Mouse (Mus musculus) stomach, postnatal 0 days (tissue): ENCODE measurements around the gene Zfp202. TPM values are rescaled to one million over a fixed set of nuclear protein-coding genes. Genes with fewer than 3 reads are reported as not detected.
"Not testable (repeated sequence)": the region's sequence is repeated elsewhere in the genome, so short reads cannot be mapped to it uniquely, and the experiment has no call there.

Experiments used
- ATAC-seq: fragments of 200-750 bp; cut with Nextera tagmentation; 2 replicates; pipeline ENCODE4 v1.8.0; 2017; ENCODE audit not compliant: low FRiP score, low TSS enrichment
- DNase-seq: peaks from one replicate; pipeline ENCODE4 v3.0.0-alpha.2; 2016; ENCODE audit warnings: low spot score
- H3K27ac ChIP-seq: fragments of 300-500 bp; sonication (generic); replicated peaks from 2 replicates; pipeline ENCODE4 v1.5.1; 2014; ENCODE audit warnings: mild to moderate bottlenecking, control low read depth
- H3K27me3 ChIP-seq: fragments of 300-500 bp; sonication (generic); 2 replicates; pipeline ENCODE4 v1.6.1; 2014; ENCODE audit warnings: low read length; ENCODE audit not compliant: control insufficient read depth, insufficient read depth
- H3K36me3 ChIP-seq: fragments of 300-500 bp; sonication (generic); 2 replicates; pipeline ENCODE4 v1.6.1; 2014; ENCODE audit warnings: low read length, mixed read lengths; ENCODE audit not compliant: control insufficient read depth, insufficient read depth
- H3K4me1 ChIP-seq: fragments of 300-500 bp; sonication (generic); replicated peaks from 2 replicates; pipeline ENCODE4 v1.6.1; 2014; ENCODE audit warnings: antibody characterized with exemption; ENCODE audit not compliant: control insufficient read depth, insufficient read depth
- H3K4me2 ChIP-seq: fragments of 300-500 bp; sonication (generic); replicated peaks from 2 replicates; pipeline ENCODE4 v1.6.1; 2014; ENCODE audit warnings: low read depth, mild to moderate bottlenecking, control low read depth, moderate library complexity
- H3K4me3 ChIP-seq: fragments of 300-500 bp; sonication (generic); 2 replicates; pipeline ENCODE4 v1.5.1; 2014; ENCODE audit warnings: low read depth, low read length, control low read depth
- H3K9ac ChIP-seq: fragments of 300-500 bp; sonication (generic); 2 replicates; pipeline ENCODE4 v1.6.1; 2014; ENCODE audit warnings: mild to moderate bottlenecking, low read length, control low read depth, mixed read lengths
- H3K9me3 ChIP-seq: fragments of 300-500 bp; sonication (generic); 2 replicates; pipeline ENCODE4 v1.6.1; 2016; ENCODE audit warnings: low read length; ENCODE audit not compliant: control insufficient read depth
- CTCF ChIP-seq: IDR thresholded peaks from 2 replicates; pipeline ENCODE4 v1.5.1; 2016; ENCODE audit warnings: antibody characterized with exemption, low read depth, mild to moderate bottlenecking, moderate library complexity
- EP300 ChIP-seq: optimal IDR thresholded peaks from 2 replicates; pipeline ENCODE3; 2016; ENCODE audit warnings: antibody characterized with exemption
- WGBS: fragments of 180-500 bp; shearing (Covaris S2); extraction: QIAGEN DNeasy Blood & Tissue Kit; methylation state at CpG from one replicate; pipeline ENCODE4 v1.1.7; 2014; 5-methylcytosine and 5-hydroxymethylcytosine counted together
- polyA plus RNA-seq: library from polyadenylated mRNA; unstranded; fragments of >200 nt; fragmentation: Nextera tagmentation; extraction: Ambion mirVana; gene quantifications from 2 replicates; pipeline ENCODE4 v1.2.1, GENCODE M21; 2015

Gene Zfp202
- polyA plus RNA-seq, result 1.6 and 2.1 TPM in 2 replicates

DNA sequence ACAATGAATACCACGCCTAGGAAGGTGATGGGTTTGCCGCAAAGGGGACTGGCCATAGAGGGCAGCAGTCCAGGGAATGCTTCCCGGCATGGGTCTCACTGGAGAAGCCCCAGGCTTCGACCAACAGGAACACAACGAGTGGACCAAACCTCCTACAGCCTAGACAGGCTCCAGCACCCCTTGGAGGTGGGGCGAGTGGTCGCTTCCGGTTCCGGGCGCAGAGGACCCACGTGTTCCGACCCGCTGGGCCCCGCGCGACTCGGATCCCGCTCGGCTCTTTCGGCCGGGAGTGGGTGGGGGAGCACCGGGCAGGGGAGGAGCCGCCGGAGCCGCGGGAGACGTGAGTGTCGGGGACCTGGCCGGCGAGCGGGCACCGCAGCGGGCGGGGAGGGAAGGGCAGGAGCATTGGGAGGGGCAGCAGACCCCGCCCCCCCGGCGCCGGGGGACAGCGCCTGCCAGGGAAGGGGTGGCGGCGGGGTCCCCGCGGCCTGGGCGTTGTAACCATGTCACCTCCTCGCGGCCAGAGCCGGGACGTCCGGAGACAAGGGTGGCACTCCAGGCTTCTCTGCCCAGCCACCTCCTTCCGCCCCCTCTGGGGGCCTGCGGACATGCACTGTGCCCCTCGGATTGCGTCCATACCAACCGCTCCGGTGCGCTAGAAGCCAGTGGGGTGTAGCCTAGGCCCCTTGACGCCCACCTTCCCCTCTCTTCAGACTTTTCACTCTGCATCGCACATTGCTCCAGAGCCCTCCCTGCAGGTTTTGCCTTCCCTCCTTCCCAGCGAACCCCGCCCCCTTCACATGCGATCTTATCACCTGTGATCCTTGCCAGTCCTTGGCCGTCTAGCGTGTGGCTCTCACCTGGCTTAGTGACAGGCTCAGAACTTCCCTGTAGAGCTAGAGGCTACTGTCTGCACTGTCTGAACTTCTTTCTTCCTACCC lies at the start of gene Zfp202:
Gene Zfp202 (plus strand): TSS at position 219 of the 941 bp plus-strand sequence.
- peak within 1 kb of the TSS; percentile 79 for H3K9ac ChIP-seq
- H3K4me1 ChIP-seq, result no peaks in the 10 kb centered on the region
- H3K4me2 ChIP-seq, result peak within 1 kb of the TSS; percentile 83
- H3K36me3 ChIP-seq, result no peaks in the 10 kb centered on the region
- H3K9me3 ChIP-seq, result no peaks in the 10 kb centered on the region
- H3K4me3 ChIP-seq, result peak within 1 kb of the TSS; percentile 76
- H3K27me3 ChIP-seq, result no peaks in the 10 kb centered on the region
- WGBS, result under 1% methylated on average over 33 of the region's 63 CpGs
- no peak for TF ChIP-seq EP300
- TF ChIP-seq CTCF, result peak; percentile 60
- H3K27ac ChIP-seq, result peak within 1 kb of the TSS; percentile 73
- DNase-seq (peak; percentile 88), ATAC-seq (peak; percentile 98)

DNA sequence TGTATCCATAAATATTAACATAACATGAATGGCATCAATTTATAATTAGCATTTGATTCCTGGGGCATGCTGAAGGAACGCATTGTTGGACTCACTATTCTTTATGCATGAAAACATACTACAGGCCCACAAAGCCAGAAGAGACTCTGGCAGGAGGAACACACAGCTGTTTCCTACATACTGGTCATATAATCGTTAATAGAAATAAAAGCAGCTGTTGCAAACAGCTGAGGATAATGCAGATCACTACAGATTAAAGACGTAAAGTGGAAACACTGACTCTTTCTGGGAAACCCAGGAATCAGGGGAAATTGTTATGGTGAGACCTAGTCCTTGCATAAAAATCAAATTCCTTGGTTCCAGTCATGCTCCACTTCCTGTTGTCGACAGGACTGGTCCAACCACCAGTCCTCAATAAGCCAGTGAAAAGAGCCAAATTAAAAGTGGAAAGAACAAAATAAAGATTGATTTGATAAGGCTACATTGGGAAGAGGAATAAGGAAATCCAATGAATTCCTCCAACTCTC lies 36.9 kb upstream of the Zfp202 start:
- Histone ChIP-seq H3K27ac (no peak overlapping the region), H3K36me3 (no peaks in the 10 kb centered on the region), H3K4me1 (no peaks in the 10 kb centered on the region), H3K27me3 (no peaks in the 10 kb centered on the region), H3K4me2 (no peak overlapping the region), H3K9ac (no peak overlapping the region), H3K4me3 (no peak overlapping the region), H3K9me3 (no peaks in the 10 kb centered on the region)
- ATAC-seq (no peak), DNase-seq (no peak)
- no peak for TF ChIP-seq EP300
- 55% methylated on average over 4 of the region's 4 CpGs for WGBS

DNA sequence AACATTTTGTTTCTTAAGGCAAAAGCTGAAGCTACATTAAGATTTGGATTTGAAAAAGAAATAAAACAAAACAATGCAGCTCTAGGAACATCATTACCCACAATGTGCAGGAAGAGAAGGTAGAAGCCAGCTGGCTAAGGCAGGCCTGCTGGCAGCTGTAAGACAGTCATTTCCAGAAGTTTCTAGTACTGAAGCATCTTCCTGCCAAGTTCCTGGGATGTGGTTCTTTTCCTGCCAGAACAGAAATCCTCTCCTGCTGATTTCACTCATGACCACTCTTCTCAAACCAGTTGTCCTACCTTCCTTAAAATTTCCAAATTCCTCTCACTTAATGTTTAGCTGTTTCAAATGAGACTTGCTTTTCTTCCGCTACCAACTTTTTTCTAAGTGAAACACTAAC lies 25.7 kb upstream of the Zfp202 start:
- H3K27me3 ChIP-seq, result no peaks in the 10 kb centered on the region
- no peaks in the 10 kb centered on the region for H3K4me1 ChIP-seq
- ATAC-seq, result no peak
- no peak overlapping the region for H3K9ac ChIP-seq
- DNase-seq, result no peak
- TF ChIP-seq EP300 (no peak), CTCF (no peak)
- no peak overlapping the region for H3K4me2 ChIP-seq
- no peak overlapping the region for H3K27ac ChIP-seq
- no peak overlapping the region for H3K4me3 ChIP-seq
- no peaks in the 10 kb centered on the region for H3K9me3 ChIP-seq
- WGBS, result 81% methylated on average over 1 of the region's 1 CpGs
- no peaks in the 10 kb centered on the region for H3K36me3 ChIP-seq

DNA sequence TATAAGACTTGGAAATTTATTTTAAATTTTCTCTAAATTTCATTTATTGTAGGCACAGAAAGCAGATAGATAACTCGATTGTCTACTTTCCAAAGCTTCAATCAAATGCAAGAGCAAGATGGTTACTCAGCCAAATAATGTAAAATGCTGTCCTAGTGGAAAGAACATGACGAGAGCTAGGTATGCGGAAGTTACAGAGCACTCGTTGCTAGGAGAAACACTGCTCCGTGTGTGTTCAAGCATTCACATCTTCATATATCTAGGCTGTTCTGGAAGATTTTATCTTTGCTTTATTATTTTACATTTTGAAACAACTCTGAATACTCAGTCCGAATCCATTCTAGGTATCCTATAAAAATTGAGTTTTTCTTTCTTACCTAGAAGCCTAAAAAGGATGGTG lies 15.1 kb upstream of the Zfp202 start:
- ATAC-seq (no peak), DNase-seq (no peak)
- WGBS, result 73% methylated on average over 6 of the region's 6 CpGs
- Histone ChIP-seq H3K27ac (no peak overlapping the region), H3K4me3 (no peak overlapping the region), H3K36me3 (no peaks in the 10 kb centered on the region), H3K9ac (no peak overlapping the region), H3K9me3 (no peaks in the 10 kb centered on the region), H3K27me3 (no peaks in the 10 kb centered on the region), H3K4me1 (no peaks in the 10 kb centered on the region), H3K4me2 (no peak overlapping the region)
- TF ChIP-seq CTCF (no peak), EP300 (no peak)

DNA sequence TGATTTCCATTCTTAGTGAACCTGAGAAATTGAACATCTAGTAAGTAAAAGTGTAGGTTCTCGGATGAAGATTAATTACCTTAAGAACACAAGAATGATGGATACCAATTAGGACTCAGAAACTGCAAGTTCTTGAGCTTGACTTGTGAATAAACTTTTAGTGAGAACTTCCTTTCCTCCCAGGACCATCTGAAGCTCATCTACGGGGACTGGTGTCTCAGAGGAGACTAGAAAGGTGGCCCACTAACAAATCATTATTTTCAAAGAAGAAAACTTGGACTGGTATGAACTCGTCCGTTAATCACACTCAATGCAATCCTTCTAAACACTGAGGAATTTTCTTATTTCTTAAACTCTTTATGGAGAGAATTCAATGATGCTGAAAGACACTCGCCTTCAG lies 11.5 kb upstream of the Zfp202 start, which contains the start of gene Olfr986:
Gene Olfr986 (plus strand): TSS at position 301 of the 400 bp plus-strand sequence.
- Histone ChIP-seq H3K4me3 (no peak within 1 kb of the TSS), H3K27ac (no peak within 1 kb of the TSS), H3K9ac (no peak within 1 kb of the TSS), H3K4me2 (no peak within 1 kb of the TSS), H3K36me3 (no peaks in the 10 kb centered on the region), H3K9me3 (no peaks in the 10 kb centered on the region), H3K27me3 (no peaks in the 10 kb centered on the region), H3K4me1 (no peaks in the 10 kb centered on the region)
- WGBS, result 76% methylated on average over 5 of the region's 5 CpGs
- DNase-seq (no peak), ATAC-seq (no peak)
- TF ChIP-seq CTCF, result no peak
- no peak for TF ChIP-seq EP300

DNA sequence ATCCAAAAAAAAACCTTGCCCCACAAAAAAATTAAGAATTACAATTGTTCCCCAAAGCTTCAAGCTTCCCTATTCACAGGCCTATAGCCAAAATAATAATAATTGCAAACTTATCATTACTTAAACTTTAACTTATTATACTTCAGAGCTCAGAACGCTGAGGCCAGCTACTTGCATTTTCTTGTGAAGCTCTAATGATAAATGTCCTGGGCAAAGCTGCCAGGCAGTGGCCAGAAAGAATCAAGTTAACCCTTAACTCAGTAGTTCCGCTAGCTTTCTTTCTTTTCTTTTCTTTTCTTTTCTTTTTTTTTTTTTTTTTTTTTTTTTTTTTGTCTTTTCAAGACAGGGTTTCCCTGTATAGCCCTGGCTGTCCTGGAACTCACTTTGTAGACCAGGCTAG lies 7.0 kb upstream of the Zfp202 start:
- ATAC-seq, H3K4me2 ChIP-seq, H3K9ac ChIP-seq, H3K36me3 ChIP-seq, H3K9me3 ChIP-seq, H3K4me1 ChIP-seq, H3K27me3 ChIP-seq, DNase-seq, H3K4me3 ChIP-seq, H3K27ac ChIP-seq: not testable (repeated sequence)
- 52% methylated on average over 2 of the region's 2 CpGs for WGBS
